Mouse (Mus musculus) CD4-positive helper T cell, adult 2 months (primary cell): ENCODE measurements around the gene 1110008P14Rik.

ENCODE experiments used
- DNase-seq: peaks from one replicate; pipeline ENCODE4 v3.0.0-alpha.2; 2012; ENCODE audit warnings: low read depth, missing footprints, low spot score

The 1110008P14Rik gene

GRCm38 (mm10) chr2:32408429-32409424 lies 27.0 kb upstream of the 1110008P14Rik start:
- DNase-seq: no peak

- no peak for DNase-seq
Observed at GRCm38 (mm10) chr2:32407144-32407824, 25.5 kb upstream of the 1110008P14Rik start.

GRCm38 (mm10) chr2:32404663-32405062 lies 22.9 kb upstream of the 1110008P14Rik start:
- peak; percentile 93 for DNase-seq

GRCm38 (mm10) chr2:32396695-32397094 lies 15.0 kb upstream of the 1110008P14Rik start:
- DNase-seq: no peak

GRCm38 (mm10) chr2:32395946-32396621 lies 14.3 kb upstream of the 1110008P14Rik start:
- DNase-seq: peak; percentile 92

- DNase-seq: peak; percentile 90
Observed at GRCm38 (mm10) chr2:32395484-32395945, 13.8 kb upstream of the 1110008P14Rik start, which contains the start of gene Ptges2. TSS of gene Ptges2 (plus strand) at chr2:32395896.

- no peak for DNase-seq
Observed at GRCm38 (mm10) chr2:32394973-32395372, 13.2 kb upstream of the 1110008P14Rik start.

GRCm38 (mm10) chr2:32392063-32392462 lies 10.3 kb upstream of the 1110008P14Rik start:
- DNase-seq: no peak

- no peak for DNase-seq
Observed at GRCm38 (mm10) chr2:32390871-32391270, 9.1 kb upstream of the 1110008P14Rik start.

- DNase-seq: no peak
Observed at GRCm38 (mm10) chr2:32389157-32389556, 7.4 kb upstream of the 1110008P14Rik start.

GRCm38 (mm10) chr2:32387706-32388490 lies 6.2 kb upstream of the 1110008P14Rik start, which contains the start of gene Lcn2:
TSS of gene Lcn2 (minus strand) at chr2:32388252.
- no peak for DNase-seq

- DNase-seq: no peak
Observed at GRCm38 (mm10) chr2:32382689-32383088, 951 bp upstream of the 1110008P14Rik start.

- peak; percentile 40 for DNase-seq
Observed at GRCm38 (mm10) chr2:32381141-32381774, 480 bp downstream of the 1110008P14Rik start.

- DNase-seq: no peak
Observed at GRCm38 (mm10) chr2:32380001-32380500, 1.7 kb downstream of the 1110008P14Rik start.

- no peak for DNase-seq
Observed at GRCm38 (mm10) chr2:32376963-32377362, 4.8 kb downstream of the 1110008P14Rik start.

GRCm38 (mm10) chr2:32375317-32375940 lies 6.3 kb downstream of the 1110008P14Rik start:
- no peak for DNase-seq

GRCm38 (mm10) chr2:32374191-32374590 lies 7.5 kb downstream of the 1110008P14Rik start:
- DNase-seq: no peak

- DNase-seq: no peak
Observed at GRCm38 (mm10) chr2:32367315-32367714, 14.4 kb downstream of the 1110008P14Rik start.

GRCm38 (mm10) chr2:32364121-32364520 lies 17.6 kb downstream of the 1110008P14Rik start:
- no peak for DNase-seq
